Mouse (Mus musculus): ENCODE data around the gene Daam1. TPM values are rescaled to one million over a fixed set of nuclear protein-coding genes. Genes with fewer than 3 reads are reported as not detected.

Gene Daam1
- polyA plus RNA-seq (2015; fragmentation: Nextera tagmentation; extraction: Ambion mirVana), result 5.3 and 5.7 TPM in 2 replicates

GRCm38 (mm10) chr12:71830607-71831257 is at the start of gene Daam1:
Gene Daam1, plus strand, starts transcription at chr12:71831078.
- no peaks in the 10 kb centered on the region for H3K27me3 ChIP-seq (replicated peaks; ENCODE audit: control insufficient read depth, insufficient read depth, low read length)
- no peaks in the 10 kb centered on the region for H3K9me3 ChIP-seq (ENCODE audit: control insufficient read depth)
- peak within 1 kb of the TSS; percentile 84 for H3K9ac ChIP-seq (ENCODE audit: low read depth, low read length)
- H3K4me3 ChIP-seq (ENCODE audit: low read depth, low read length), result peak within 1 kb of the TSS; percentile 88
- peak; percentile 59 for TF ChIP-seq CTCF (IDR thresholded peaks at IDR 0.05; ENCODE audit: low read depth)
- under 1% methylated on average over 35 of the region's 35 CpGs for WGBS
- peak within 1 kb of the TSS; percentile 96 for H3K4me2 ChIP-seq (replicated peaks; ENCODE audit: low read depth)
- no peaks in the 10 kb centered on the region for H3K36me3 ChIP-seq (ENCODE audit: control insufficient read depth, insufficient read depth)
- peaks cover 10% of the 10 kb centered on the region; the same call in 1 of the 2 replicates for H3K4me1 ChIP-seq (replicated peaks; ENCODE audit: control insufficient read depth, insufficient read depth, low read length)
- ATAC-seq, result peak; percentile 100
- peak within 1 kb of the TSS; percentile 91 for H3K27ac ChIP-seq (ENCODE audit: low read depth, low read length)

- ATAC-seq, result no peak
- 57% methylated on average over 7 of the region's 7 CpGs for WGBS
These were observed 49.7 kb upstream of the Daam1 start for GRCm38 (mm10) chr12:71781220-71781619.

GRCm38 (mm10) chr12:71783970-71784369 is 46.9 kb upstream of the Daam1 start:
- Histone ChIP-seq H3K36me3 (ENCODE audit: control insufficient read depth, insufficient read depth) (no peaks in the 10 kb centered on the region), H3K4me1 (replicated peaks; ENCODE audit: control insufficient read depth, insufficient read depth, low read length) (no peaks in the 10 kb centered on the region), H3K9ac (ENCODE audit: low read depth, low read length) (no peak overlapping the region), H3K4me2 (replicated peaks; ENCODE audit: low read depth) (no peak overlapping the region), H3K9me3 (ENCODE audit: control insufficient read depth) (no peaks in the 10 kb centered on the region), H3K27me3 (replicated peaks; ENCODE audit: control insufficient read depth, insufficient read depth, low read length) (no peaks in the 10 kb centered on the region), H3K4me3 (ENCODE audit: low read depth, low read length) (no peak overlapping the region), H3K27ac (ENCODE audit: low read depth, low read length) (no peak overlapping the region)
- WGBS, result 80% methylated on average over 3 of the region's 3 CpGs
- ATAC-seq, result no peak
- no peak for TF ChIP-seq CTCF (IDR thresholded peaks at IDR 0.05; ENCODE audit: low read depth)

More at GRCm38 (mm10) chr12:71781220-71781619, 49.7 kb upstream of the Daam1 start:
- Histone ChIP-seq H3K27me3 (replicated peaks; ENCODE audit: control insufficient read depth, insufficient read depth, low read length) (no peaks in the 10 kb centered on the region), H3K9ac (ENCODE audit: low read depth, low read length) (no peak overlapping the region), H3K4me2 (replicated peaks; ENCODE audit: low read depth) (no peak overlapping the region), H3K9me3 (ENCODE audit: control insufficient read depth) (no peaks in the 10 kb centered on the region), H3K4me3 (ENCODE audit: low read depth, low read length) (no peak overlapping the region), H3K36me3 (ENCODE audit: control insufficient read depth, insufficient read depth) (no peaks in the 10 kb centered on the region), H3K27ac (ENCODE audit: low read depth, low read length) (no peak overlapping the region), H3K4me1 (replicated peaks; ENCODE audit: control insufficient read depth, insufficient read depth, low read length) (no peaks in the 10 kb centered on the region)
- no peak for TF ChIP-seq CTCF (IDR thresholded peaks at IDR 0.05; ENCODE audit: low read depth)

GRCm38 (mm10) chr12:71784666-71785255 is 46.1 kb upstream of the Daam1 start:
- Histone ChIP-seq H3K27ac (ENCODE audit: low read depth, low read length) (no peak overlapping the region), H3K4me2 (replicated peaks; ENCODE audit: low read depth) (no peak overlapping the region), H3K36me3 (ENCODE audit: control insufficient read depth, insufficient read depth) (no peaks in the 10 kb centered on the region), H3K27me3 (replicated peaks; ENCODE audit: control insufficient read depth, insufficient read depth, low read length) (no peaks in the 10 kb centered on the region), H3K9me3 (ENCODE audit: control insufficient read depth) (no peaks in the 10 kb centered on the region), H3K9ac (ENCODE audit: low read depth, low read length) (no peak overlapping the region), H3K4me1 (replicated peaks; ENCODE audit: control insufficient read depth, insufficient read depth, low read length) (no peaks in the 10 kb centered on the region), H3K4me3 (ENCODE audit: low read depth, low read length) (no peak overlapping the region)
- ATAC-seq, result no peak
- TF ChIP-seq CTCF (IDR thresholded peaks at IDR 0.05; ENCODE audit: low read depth), result no peak
- WGBS, result 56% methylated on average over 11 of the region's 11 CpGs

GRCm38 (mm10) chr12:71786521-71786920 is 44.4 kb upstream of the Daam1 start:
- H3K27ac ChIP-seq (ENCODE audit: low read depth, low read length), result no peak overlapping the region
- no peak for TF ChIP-seq CTCF (IDR thresholded peaks at IDR 0.05; ENCODE audit: low read depth)
- no peak for ATAC-seq

GRCm38 (mm10) chr12:71788791-71789190 is 42.1 kb upstream of the Daam1 start:
- Histone ChIP-seq H3K9me3 (ENCODE audit: control insufficient read depth) (no peaks in the 10 kb centered on the region), H3K4me2 (replicated peaks; ENCODE audit: low read depth) (no peak overlapping the region), H3K36me3 (ENCODE audit: control insufficient read depth, insufficient read depth) (no peaks in the 10 kb centered on the region), H3K4me3 (ENCODE audit: low read depth, low read length) (no peak overlapping the region), H3K27ac (ENCODE audit: low read depth, low read length) (no peak overlapping the region), H3K27me3 (replicated peaks; ENCODE audit: control insufficient read depth, insufficient read depth, low read length) (no peaks in the 10 kb centered on the region), H3K9ac (ENCODE audit: low read depth, low read length) (no peak overlapping the region), H3K4me1 (replicated peaks; ENCODE audit: control insufficient read depth, insufficient read depth, low read length) (no peaks in the 10 kb centered on the region)
- ATAC-seq, result no peak
- 74% methylated on average over 4 of the region's 4 CpGs for WGBS
- TF ChIP-seq CTCF (IDR thresholded peaks at IDR 0.05; ENCODE audit: low read depth), result no peak

More at GRCm38 (mm10) chr12:71786521-71786920, 44.4 kb upstream of the Daam1 start:
- Histone ChIP-seq H3K9me3 (ENCODE audit: control insufficient read depth) (no peaks in the 10 kb centered on the region), H3K36me3 (ENCODE audit: control insufficient read depth, insufficient read depth) (no peaks in the 10 kb centered on the region), H3K4me3 (ENCODE audit: low read depth, low read length) (no peak overlapping the region), H3K4me2 (replicated peaks; ENCODE audit: low read depth) (no peak overlapping the region), H3K27me3 (replicated peaks; ENCODE audit: control insufficient read depth, insufficient read depth, low read length) (no peaks in the 10 kb centered on the region), H3K4me1 (replicated peaks; ENCODE audit: control insufficient read depth, insufficient read depth, low read length) (no peaks in the 10 kb centered on the region), H3K9ac (ENCODE audit: low read depth, low read length) (no peak overlapping the region)

Data from intestine, postnatal 0 days (tissue).